Mouse (Mus musculus) forebrain, postnatal 0 days (tissue): ENCODE data around the gene Slc2a10. TPM values are rescaled to one million over a fixed set of nuclear protein-coding genes. Genes with fewer than 3 reads are reported as not detected.
"Not testable (repeated sequence)": the region's sequence is repeated elsewhere in the genome, so short reads cannot be mapped to it uniquely, and the experiment has no call there.

Experiments
- ATAC-seq: fragments of 200-750 bp; cut with Nextera tagmentation; 2 replicates; pipeline ENCODE4 v1.8.0; 2017; ENCODE audit warnings: mild to moderate bottlenecking, moderate library complexity
- DNase-seq: peaks from one replicate; pipeline ENCODE4 v3.0.0-alpha.2; 2015
- H3K27ac ChIP-seq: fragments of 300-500 bp; sonication (generic); 2 replicates; pipeline ENCODE4 v1.5.1; 2014; ENCODE audit warnings: low read depth, mild to moderate bottlenecking, antibody characterized with exemption, low read length, moderate library complexity, mixed read lengths
- H3K27me3 ChIP-seq: fragments of 300-500 bp; sonication (generic); 2 replicates; pipeline ENCODE4 v1.6.1; 2014; ENCODE audit warnings: mild to moderate bottlenecking, low read length, mixed read lengths; ENCODE audit not compliant: insufficient read depth
- H3K36me3 ChIP-seq: fragments of 300-500 bp; sonication (generic); 2 replicates; pipeline ENCODE4 v1.6.1; 2014; ENCODE audit warnings: mild to moderate bottlenecking, moderate library complexity; ENCODE audit not compliant: insufficient read depth
- H3K4me1 ChIP-seq: fragments of 300-500 bp; sonication (generic); 2 replicates; pipeline ENCODE4 v1.6.1; 2014; ENCODE audit warnings: antibody characterized with exemption; ENCODE audit not compliant: insufficient read depth
- H3K4me2 ChIP-seq: fragments of 300-500 bp; sonication (generic); 2 replicates; pipeline ENCODE4 v1.6.1; 2014; ENCODE audit warnings: low read depth, mild to moderate bottlenecking, moderate library complexity
- H3K4me3 ChIP-seq: fragments of 300-500 bp; sonication (generic); 2 replicates; pipeline ENCODE4 v1.5.1; 2014; ENCODE audit warnings: low read depth, low read length, mixed read lengths
- H3K9ac ChIP-seq: fragments of 300-500 bp; sonication (generic); 2 replicates; pipeline ENCODE4 v1.6.1; 2014; ENCODE audit warnings: mild to moderate bottlenecking
- H3K9me3 ChIP-seq: fragments of 300-500 bp; sonication (generic); 2 replicates; pipeline ENCODE4 v1.6.1; 2016; ENCODE audit warnings: low read length
- CTCF ChIP-seq: sonication (generic); IDR thresholded peaks from 2 replicates; pipeline ENCODE4 v1.5.1; 2016; ENCODE audit warnings: antibody characterized with exemption, control low read depth, low read depth
- WGBS: fragments of 180-500 bp; shearing (Covaris S2); extraction: QIAGEN DNeasy Blood & Tissue Kit; methylation state at CpG from one replicate; pipeline ENCODE4 v1.1.7; 2014; 5-methylcytosine and 5-hydroxymethylcytosine counted together
- polyA plus RNA-seq: library from polyadenylated mRNA; unstranded; fragments of >200 nt; fragmentation: Nextera tagmentation; extraction: Ambion mirVana; gene quantifications from 2 replicates; pipeline ENCODE4 v1.2.1, GENCODE M21; 2015
- total RNA-seq: library from RNA; depleted of rRNA; stranded (reverse); fragments of >200 nt; gene quantifications from 2 replicates; pipeline ENCODE4 v1.2.3, GENCODE M21; 2014

Gene Slc2a10
- total and polyA plus RNA-seq, 2 experiments from 2014 or later = 2.1 TPM

- Histone ChIP-seq H3K27me3 (no peaks in the 10 kb centered on the region), H3K9ac (no peak overlapping the region), H3K36me3 (no peaks in the 10 kb centered on the region), H3K4me1 (no peaks in the 10 kb centered on the region; the same call in 1 of the 2 replicates), H3K4me3 (no peak overlapping the region), H3K4me2 (no peak overlapping the region), H3K9me3 (no peaks in the 10 kb centered on the region), H3K27ac (no peak overlapping the region)
- no peak for ATAC-seq
- no peak for TF ChIP-seq CTCF
- 62% methylated on average over 6 of the region's 6 CpGs for WGBS
- no peak for DNase-seq
Measured at GRCm38 (mm10) chr2:165498816-165499215, 4.8 kb upstream of the Slc2a10 start.

- TF ChIP-seq CTCF = no peak
- no peaks in the 10 kb centered on the region for H3K27me3 ChIP-seq
- no peaks in the 10 kb centered on the region for H3K36me3 ChIP-seq
- no peak overlapping the region for H3K4me3 ChIP-seq
- H3K4me1 ChIP-seq = no peaks in the 10 kb centered on the region
- no peak overlapping the region for H3K9ac ChIP-seq
- no peak overlapping the region for H3K27ac ChIP-seq
- DNase-seq (no peak), ATAC-seq (no peak)
- no peak overlapping the region for H3K4me2 ChIP-seq
- H3K9me3 ChIP-seq = no peaks in the 10 kb centered on the region
- 79% methylated on average over 9 of the region's 9 CpGs for WGBS
Measured at GRCm38 (mm10) chr2:165509686-165510085, 6.1 kb downstream of the Slc2a10 start.

- Histone ChIP-seq H3K27me3 (no peaks in the 10 kb centered on the region), H3K4me2 (no peak overlapping the region), H3K9ac (no peak overlapping the region), H3K4me1 (no peaks in the 10 kb centered on the region), H3K36me3 (no peaks in the 10 kb centered on the region), H3K9me3 (no peaks in the 10 kb centered on the region), H3K4me3 (no peak overlapping the region), H3K27ac (no peak overlapping the region)
- 27% methylated on average over 5 of the region's 5 CpGs for WGBS
- TF ChIP-seq CTCF = no peak
- DNase-seq (no peak), ATAC-seq (no peak)
Measured at GRCm38 (mm10) chr2:165510466-165510865, 6.9 kb downstream of the Slc2a10 start.

GRCm38 (mm10) chr2:165510914-165511458, 7.4 kb downstream of the Slc2a10 start:
- H3K4me3 ChIP-seq, ATAC-seq, H3K9me3 ChIP-seq, H3K27me3 ChIP-seq, H3K4me2 ChIP-seq, H3K36me3 ChIP-seq, H3K4me1 ChIP-seq, H3K27ac ChIP-seq, H3K9ac ChIP-seq, DNase-seq: not testable (repeated sequence)
- 76% methylated on average over 2 of the region's 2 CpGs for WGBS

- not testable (repeated sequence) for H3K4me1 ChIP-seq, H3K27me3 ChIP-seq, ATAC-seq, H3K9me3 ChIP-seq, DNase-seq, H3K36me3 ChIP-seq, H3K9ac ChIP-seq, H3K4me2 ChIP-seq, H3K4me3 ChIP-seq, H3K27ac ChIP-seq
- WGBS = 90% methylated on average over 4 of the region's 4 CpGs
Measured at GRCm38 (mm10) chr2:165511530-165511929, 7.9 kb downstream of the Slc2a10 start.

- Histone ChIP-seq H3K27me3 (no peaks in the 10 kb centered on the region), H3K36me3 (no peaks in the 10 kb centered on the region), H3K4me3 (no peak overlapping the region), H3K4me1 (no peaks in the 10 kb centered on the region), H3K9ac (no peak overlapping the region), H3K27ac (no peak overlapping the region), H3K9me3 (no peaks in the 10 kb centered on the region), H3K4me2 (no peak overlapping the region)
- WGBS = 52% methylated on average over 7 of the region's 7 CpGs
- no peak for DNase-seq
- TF ChIP-seq CTCF = no peak
- ATAC-seq = no peak
Measured at GRCm38 (mm10) chr2:165512426-165512825, 8.8 kb downstream of the Slc2a10 start.

GRCm38 (mm10) chr2:165512870-165513600, 9.4 kb downstream of the Slc2a10 start:
- H3K4me1 ChIP-seq = no peaks in the 10 kb centered on the region
- 27% methylated on average over 11 of the region's 11 CpGs for WGBS
- DNase-seq = no peak
- no peak for TF ChIP-seq CTCF
- no peak overlapping the region for H3K9ac ChIP-seq
- no peak overlapping the region for H3K4me3 ChIP-seq
- no peak overlapping the region for H3K27ac ChIP-seq
- peak; percentile 38 for ATAC-seq
- H3K27me3 ChIP-seq = no peaks in the 10 kb centered on the region
- H3K4me2 ChIP-seq = no peak overlapping the region
- no peaks in the 10 kb centered on the region for H3K9me3 ChIP-seq
- H3K36me3 ChIP-seq = no peaks in the 10 kb centered on the region
